Mouse (Mus musculus): ENCODE data around the gene Ctnna2. TPM values are rescaled to one million over a fixed set of nuclear protein-coding genes. Genes with fewer than 3 reads are reported as not detected.
A peak's percentile ranks its signal among the peaks of the same experiment; 100 is the strongest.

Gene Ctnna2
- polyA plus RNA-seq, 1 experiment from 2014 or later = 4.9 TPM

DNA sequence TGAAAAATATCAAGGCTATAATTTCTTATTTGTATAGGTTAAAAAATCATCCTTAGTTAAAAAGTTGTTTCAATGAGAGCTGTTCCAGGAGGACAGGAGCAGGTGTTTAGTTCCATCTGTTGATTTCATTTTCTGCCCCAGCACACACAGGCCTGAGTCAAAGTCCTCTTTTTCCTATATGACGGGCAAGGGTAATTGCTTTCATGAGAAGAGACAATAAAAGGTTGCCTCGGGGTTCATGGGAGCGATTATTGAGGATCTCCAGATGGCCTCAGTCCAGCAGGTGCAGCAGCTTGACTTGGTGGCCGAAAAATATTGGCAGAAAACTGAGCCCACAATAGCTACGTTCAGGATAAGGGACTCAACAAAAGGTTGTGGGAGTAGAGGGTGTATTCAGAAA is 859.0 kb downstream of the Ctnna2 start:
- no peaks in the 10 kb centered on the region for H3K4me1 ChIP-seq (ENCODE audit: control insufficient read depth, insufficient read depth, low read length)
- H3K9ac ChIP-seq (ENCODE audit: low read depth, low read length) = no peak overlapping the region
- H3K36me3 ChIP-seq (ENCODE audit: control insufficient read depth, insufficient read depth, low read length) = no peaks in the 10 kb centered on the region
- no peaks in the 10 kb centered on the region for H3K27me3 ChIP-seq (replicated peaks; ENCODE audit: control insufficient read depth, insufficient read depth, low read length)
- 67% methylated on average over 5 of the region's 5 CpGs for WGBS
- no peak overlapping the region for H3K27ac ChIP-seq (ENCODE audit: low read length)
- H3K4me2 ChIP-seq (ENCODE audit: low read depth, low read length) = no peak overlapping the region
- ATAC-seq = no peak
- H3K4me3 ChIP-seq (ENCODE audit: low read length) = no peak overlapping the region
- no peaks in the 10 kb centered on the region for H3K9me3 ChIP-seq (ENCODE audit: control insufficient read depth, low read length)

DNA sequence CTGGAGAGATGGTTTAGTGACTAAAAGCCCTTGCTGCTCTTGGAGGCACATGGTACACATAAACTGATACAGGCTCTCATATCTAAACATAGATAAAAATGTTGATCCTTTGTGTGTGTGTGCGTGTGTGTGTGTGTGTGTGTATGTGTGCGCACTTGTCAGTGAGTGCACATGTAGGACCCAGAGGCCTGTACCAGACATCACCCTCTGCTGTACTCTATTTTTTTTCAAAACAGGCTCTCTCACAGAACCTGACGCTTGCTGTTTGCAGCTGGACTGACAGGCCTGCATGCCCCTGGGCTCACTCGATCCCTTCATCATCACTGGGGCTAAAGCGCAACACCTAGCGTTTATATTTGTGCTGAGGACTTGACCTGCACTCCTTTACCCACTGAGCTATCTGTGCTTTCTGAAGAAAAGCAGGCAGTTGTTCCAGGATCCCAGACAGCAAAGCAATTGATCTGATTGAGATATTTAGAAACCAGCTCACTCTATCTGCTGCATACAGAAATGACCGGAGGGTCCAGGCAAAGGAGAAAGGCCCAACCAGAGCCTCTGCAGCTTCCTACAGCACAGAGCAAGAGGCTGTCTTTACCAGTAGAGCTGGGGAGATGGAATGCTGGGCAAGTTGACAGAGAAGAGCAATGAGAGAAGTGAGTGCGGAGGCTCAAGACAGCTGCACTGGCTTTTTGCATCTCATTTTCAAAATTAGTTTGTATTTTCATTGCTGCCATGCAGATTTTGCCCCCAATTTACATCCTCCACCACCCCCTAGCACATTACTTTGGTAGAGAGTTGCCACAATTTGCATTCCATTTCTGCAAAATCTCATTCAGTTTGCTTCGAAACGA is 870.2 kb downstream of the Ctnna2 start:
- no peaks in the 10 kb centered on the region for H3K9me3 ChIP-seq (ENCODE audit: control insufficient read depth, low read length)
- no peak overlapping the region for H3K27ac ChIP-seq (ENCODE audit: low read length)
- no peak overlapping the region for H3K4me2 ChIP-seq (ENCODE audit: low read depth, low read length)
- ATAC-seq = no peak
- H3K9ac ChIP-seq (ENCODE audit: low read depth, low read length) = no peak overlapping the region
- H3K4me1 ChIP-seq (ENCODE audit: control insufficient read depth, insufficient read depth, low read length) = no peaks in the 10 kb centered on the region
- WGBS = 70% methylated on average over 10 of the region's 10 CpGs
- no peaks in the 10 kb centered on the region for H3K36me3 ChIP-seq (ENCODE audit: control insufficient read depth, insufficient read depth, low read length)
- no peaks in the 10 kb centered on the region for H3K27me3 ChIP-seq (replicated peaks; ENCODE audit: control insufficient read depth, insufficient read depth, low read length)
- H3K4me3 ChIP-seq (ENCODE audit: low read length) = no peak overlapping the region

DNA sequence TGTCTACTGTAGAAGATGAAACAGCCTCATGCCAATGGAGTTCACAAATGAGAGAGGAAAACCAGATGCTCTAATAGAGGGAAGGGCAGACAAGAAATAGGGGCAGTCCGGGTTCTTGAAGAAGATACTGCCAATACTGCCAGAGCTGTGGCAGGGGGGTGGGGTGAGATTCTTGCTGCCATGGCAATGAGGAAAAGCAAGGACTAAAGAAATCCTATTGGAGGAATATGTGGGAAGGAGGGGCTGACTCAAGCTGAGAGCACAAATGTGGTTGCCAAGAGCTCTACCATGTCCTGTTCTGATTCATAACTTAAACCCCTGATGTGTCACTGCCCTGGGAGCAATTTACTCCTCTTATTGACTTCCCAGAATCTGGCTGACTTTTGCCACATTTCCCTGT is 878.5 kb downstream of the Ctnna2 start:
- no peaks in the 10 kb centered on the region for H3K4me1 ChIP-seq (ENCODE audit: control insufficient read depth, insufficient read depth, low read length)
- no peak overlapping the region for H3K9ac ChIP-seq (ENCODE audit: low read depth, low read length)
- no peaks in the 10 kb centered on the region for H3K9me3 ChIP-seq (ENCODE audit: control insufficient read depth, low read length)
- H3K27ac ChIP-seq (ENCODE audit: low read length) = no peak overlapping the region
- WGBS = 27% methylated on average over 1 of the region's 1 CpGs
- H3K4me3 ChIP-seq (ENCODE audit: low read length) = no peak overlapping the region
- ATAC-seq = no peak
- no peak overlapping the region for H3K4me2 ChIP-seq (ENCODE audit: low read depth, low read length)
- H3K27me3 ChIP-seq (replicated peaks; ENCODE audit: control insufficient read depth, insufficient read depth, low read length) = no peaks in the 10 kb centered on the region
- no peaks in the 10 kb centered on the region for H3K36me3 ChIP-seq (ENCODE audit: control insufficient read depth, insufficient read depth, low read length)

DNA sequence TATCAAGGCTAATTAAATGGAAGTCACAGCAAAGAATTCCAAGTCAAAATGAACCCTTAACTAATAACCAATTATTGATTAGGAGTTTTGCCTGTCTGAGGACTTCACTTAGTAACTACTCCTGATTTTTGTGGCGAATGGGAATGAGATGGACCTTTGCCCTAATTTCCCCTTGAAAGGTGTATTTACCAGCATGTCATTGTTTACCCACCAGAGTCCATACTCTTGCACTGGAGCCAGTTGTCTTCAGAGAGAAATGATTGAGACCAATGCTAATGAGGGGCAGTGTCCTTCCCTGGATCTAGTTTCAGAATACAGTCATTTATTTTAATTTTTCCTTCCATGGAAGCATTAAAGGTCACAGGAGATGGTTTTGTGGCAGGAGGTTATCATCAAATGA is 881.0 kb downstream of the Ctnna2 start:
- no peaks in the 10 kb centered on the region for H3K9me3 ChIP-seq (ENCODE audit: control insufficient read depth, low read length)
- no peaks in the 10 kb centered on the region for H3K4me1 ChIP-seq (ENCODE audit: control insufficient read depth, insufficient read depth, low read length)
- ATAC-seq = no peak
- H3K36me3 ChIP-seq (ENCODE audit: control insufficient read depth, insufficient read depth, low read length) = no peaks in the 10 kb centered on the region
- no peaks in the 10 kb centered on the region for H3K27me3 ChIP-seq (replicated peaks; ENCODE audit: control insufficient read depth, insufficient read depth, low read length)
- H3K4me2 ChIP-seq (ENCODE audit: low read depth, low read length) = no peak overlapping the region
- 73% methylated on average over 1 of the region's 1 CpGs for WGBS
- no peak overlapping the region for H3K9ac ChIP-seq (ENCODE audit: low read depth, low read length)
- H3K4me3 ChIP-seq (ENCODE audit: low read length) = no peak overlapping the region
- H3K27ac ChIP-seq (ENCODE audit: low read length) = no peak overlapping the region

DNA sequence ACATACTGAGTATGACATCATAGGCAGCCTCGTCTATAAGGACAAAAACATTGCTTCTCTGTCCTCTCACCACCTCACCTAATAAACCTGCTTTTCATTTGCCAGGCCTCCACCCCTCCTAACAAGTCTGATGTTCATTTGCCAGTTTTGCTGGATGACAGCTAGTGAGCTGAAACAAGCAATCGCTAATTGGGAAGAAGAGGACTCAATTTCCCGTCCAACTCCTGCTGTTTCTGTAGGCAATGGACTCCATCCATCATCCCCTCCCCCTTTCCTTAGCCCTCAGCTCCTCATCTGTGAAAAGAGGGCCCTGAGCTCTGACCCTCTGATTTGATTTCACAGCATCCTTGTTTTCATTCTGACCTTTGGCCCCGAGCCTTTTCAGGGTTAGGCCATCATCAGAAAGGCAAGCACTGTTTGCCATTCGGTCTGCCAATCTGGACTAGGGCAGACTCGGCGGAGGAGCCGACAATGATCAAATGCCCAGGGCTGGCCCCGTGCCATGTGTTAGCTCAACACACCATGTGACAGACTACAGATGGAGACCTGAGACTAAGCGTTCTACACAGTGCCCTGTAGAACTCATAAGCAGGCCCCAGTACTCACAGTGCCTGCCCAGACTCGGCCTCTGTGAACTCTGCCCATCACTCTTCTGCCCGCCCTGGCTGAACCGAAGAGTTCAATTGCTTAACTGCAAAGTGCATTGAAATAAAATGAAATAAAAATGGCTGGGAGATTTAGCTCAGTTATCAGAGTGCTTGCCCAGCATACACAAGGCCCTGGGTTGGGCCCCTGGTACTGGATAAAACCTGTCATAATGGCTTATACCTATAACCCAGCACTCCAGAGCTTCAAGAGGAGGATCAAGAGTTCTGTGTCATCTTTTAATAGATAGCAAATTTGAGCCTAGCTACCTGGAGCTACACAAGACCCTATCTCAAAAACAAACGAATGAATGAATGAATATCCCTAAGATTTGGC is 903.8 kb downstream of the Ctnna2 start:
- peak; percentile 16; the same call in 1 of the 2 replicates for ATAC-seq
- Histone ChIP-seq H3K4me2 (ENCODE audit: low read depth, low read length) (no peak overlapping the region), H3K9ac (ENCODE audit: low read depth, low read length) (no peak overlapping the region), H3K9me3 (ENCODE audit: control insufficient read depth, low read length) (no peaks in the 10 kb centered on the region), H3K4me1 (ENCODE audit: control insufficient read depth, insufficient read depth, low read length) (no peaks in the 10 kb centered on the region), H3K27ac (ENCODE audit: low read length) (no peak overlapping the region), H3K4me3 (ENCODE audit: low read length) (no peak overlapping the region), H3K36me3 (ENCODE audit: control insufficient read depth, insufficient read depth, low read length) (no peaks in the 10 kb centered on the region), H3K27me3 (replicated peaks; ENCODE audit: control insufficient read depth, insufficient read depth, low read length) (no peaks in the 10 kb centered on the region)
- WGBS = 57% methylated on average over 14 of the region's 14 CpGs

DNA sequence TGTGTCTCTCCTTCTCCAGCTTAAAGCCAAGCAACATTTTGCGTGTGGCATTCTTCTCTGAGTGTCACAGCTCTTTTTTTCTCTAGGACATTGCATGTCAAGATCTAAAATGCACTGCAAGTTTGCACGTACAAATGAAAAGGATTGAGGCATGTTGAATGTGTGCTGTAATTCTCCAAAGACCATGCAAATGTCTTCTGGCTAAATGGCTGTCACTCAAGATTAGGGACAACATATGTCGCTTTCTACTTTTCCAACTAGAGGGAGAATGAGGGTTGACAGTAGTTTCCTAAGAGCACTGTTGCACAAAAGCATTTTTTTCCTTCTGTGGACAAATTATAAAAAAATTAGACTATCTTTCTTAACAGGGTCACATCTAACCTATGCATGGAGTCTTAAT is 909.9 kb downstream of the Ctnna2 start:
- WGBS = 89% methylated on average over 3 of the region's 3 CpGs
- H3K27ac ChIP-seq (ENCODE audit: low read length) = no peak overlapping the region
- no peaks in the 10 kb centered on the region for H3K4me1 ChIP-seq (ENCODE audit: control insufficient read depth, insufficient read depth, low read length)
- no peaks in the 10 kb centered on the region for H3K36me3 ChIP-seq (ENCODE audit: control insufficient read depth, insufficient read depth, low read length)
- no peak overlapping the region for H3K4me3 ChIP-seq (ENCODE audit: low read length)
- H3K4me2 ChIP-seq (ENCODE audit: low read depth, low read length) = no peak overlapping the region
- H3K27me3 ChIP-seq (replicated peaks; ENCODE audit: control insufficient read depth, insufficient read depth, low read length) = no peaks in the 10 kb centered on the region
- H3K9ac ChIP-seq (ENCODE audit: low read depth, low read length) = no peak overlapping the region
- ATAC-seq = no peak
- no peaks in the 10 kb centered on the region for H3K9me3 ChIP-seq (ENCODE audit: control insufficient read depth, low read length)

DNA sequence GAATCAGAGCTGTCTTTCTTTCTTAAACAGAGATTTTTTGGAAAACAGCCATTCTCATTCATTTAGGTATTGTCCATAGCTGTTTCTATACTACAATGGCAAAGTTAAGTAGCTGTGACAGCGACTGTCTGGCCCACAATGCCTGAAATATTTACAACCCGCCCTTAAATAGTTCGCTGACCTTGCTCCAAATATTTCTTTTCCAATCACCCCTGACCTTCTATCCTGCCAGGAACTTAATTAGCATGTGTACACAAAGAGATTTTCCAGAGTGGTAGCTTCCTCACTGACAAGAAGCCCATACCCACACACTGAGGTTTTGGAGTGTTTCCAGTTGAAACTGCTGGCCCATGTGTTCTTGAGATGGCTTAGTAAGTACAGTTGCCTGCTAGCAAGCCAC is 928.8 kb downstream of the Ctnna2 start:
- WGBS = 24% methylated on average over 3 of the region's 3 CpGs
- no peaks in the 10 kb centered on the region for H3K36me3 ChIP-seq (ENCODE audit: control insufficient read depth, insufficient read depth, low read length)
- H3K27me3 ChIP-seq (replicated peaks; ENCODE audit: control insufficient read depth, insufficient read depth, low read length) = no peaks in the 10 kb centered on the region
- H3K27ac ChIP-seq (ENCODE audit: low read length) = no peak overlapping the region
- no peak for ATAC-seq
- H3K9ac ChIP-seq (ENCODE audit: low read depth, low read length) = no peak overlapping the region
- no peak overlapping the region for H3K4me3 ChIP-seq (ENCODE audit: low read length)
- no peaks in the 10 kb centered on the region for H3K4me1 ChIP-seq (ENCODE audit: control insufficient read depth, insufficient read depth, low read length)
- no peak overlapping the region for H3K4me2 ChIP-seq (ENCODE audit: low read depth, low read length)
- no peaks in the 10 kb centered on the region for H3K9me3 ChIP-seq (ENCODE audit: control insufficient read depth, low read length)

DNA sequence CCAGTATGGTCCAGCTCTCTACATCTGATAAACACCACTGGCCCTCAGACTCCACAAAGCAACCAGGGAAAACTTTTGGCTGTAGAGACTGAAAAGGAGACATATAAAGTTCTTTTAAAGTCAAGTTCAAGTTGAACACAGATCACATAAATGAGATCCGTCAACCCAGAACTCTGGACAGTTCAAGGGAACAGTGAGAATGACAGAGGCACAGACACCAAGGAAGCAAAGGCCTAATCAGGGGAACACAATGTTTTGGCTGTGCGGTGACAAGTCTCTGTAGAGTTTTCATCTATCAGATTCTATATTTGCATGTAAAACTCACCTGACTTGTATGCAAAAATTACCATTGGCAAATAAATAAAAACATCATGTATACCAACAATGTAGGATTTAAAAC is 929.3 kb downstream of the Ctnna2 start:
- Histone ChIP-seq H3K9ac (ENCODE audit: low read depth, low read length) (no peak overlapping the region), H3K36me3 (ENCODE audit: control insufficient read depth, insufficient read depth, low read length) (no peaks in the 10 kb centered on the region), H3K4me3 (ENCODE audit: low read length) (no peak overlapping the region), H3K4me2 (ENCODE audit: low read depth, low read length) (no peak overlapping the region), H3K27ac (ENCODE audit: low read length) (no peak overlapping the region), H3K27me3 (replicated peaks; ENCODE audit: control insufficient read depth, insufficient read depth, low read length) (no peaks in the 10 kb centered on the region), H3K9me3 (ENCODE audit: control insufficient read depth, low read length) (no peaks in the 10 kb centered on the region), H3K4me1 (ENCODE audit: control insufficient read depth, insufficient read depth, low read length) (no peaks in the 10 kb centered on the region)
- no peak for ATAC-seq
- 74% methylated on average over 2 of the region's 2 CpGs for WGBS

DNA sequence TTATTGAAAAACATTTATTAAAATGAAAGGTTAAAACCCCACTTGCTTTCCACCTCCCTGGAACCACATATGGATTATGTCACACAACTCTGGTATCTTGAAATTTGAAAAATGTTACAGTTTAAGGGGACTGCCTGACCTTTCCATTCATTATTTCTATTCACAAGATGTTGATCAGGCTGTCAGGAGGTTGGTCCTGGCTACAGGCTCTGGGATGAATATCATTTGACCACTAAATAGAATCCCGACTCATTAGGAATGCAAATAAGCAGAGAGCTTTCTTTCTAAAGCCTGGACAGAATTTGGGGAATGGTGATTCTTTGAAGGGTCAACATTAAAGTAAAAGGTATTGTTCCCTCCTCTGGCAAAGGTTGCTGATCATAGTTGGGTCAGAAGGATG is 931.9 kb downstream of the Ctnna2 start:
- H3K27me3 ChIP-seq (replicated peaks; ENCODE audit: control insufficient read depth, insufficient read depth, low read length) = no peaks in the 10 kb centered on the region
- no peak overlapping the region for H3K4me3 ChIP-seq (ENCODE audit: low read length)
- no peaks in the 10 kb centered on the region for H3K4me1 ChIP-seq (ENCODE audit: control insufficient read depth, insufficient read depth, low read length)
- ATAC-seq = no peak
- H3K4me2 ChIP-seq (ENCODE audit: low read depth, low read length) = no peak overlapping the region
- WGBS = 62% methylated on average over 1 of the region's 1 CpGs
- H3K27ac ChIP-seq (ENCODE audit: low read length) = no peak overlapping the region
- H3K9me3 ChIP-seq (ENCODE audit: control insufficient read depth, low read length) = no peaks in the 10 kb centered on the region
- H3K9ac ChIP-seq (ENCODE audit: low read depth, low read length) = no peak overlapping the region
- H3K36me3 ChIP-seq (ENCODE audit: control insufficient read depth, insufficient read depth, low read length) = no peaks in the 10 kb centered on the region

All from intestine, embryonic 16.5 days (tissue).